In the genomic region with DNA sequence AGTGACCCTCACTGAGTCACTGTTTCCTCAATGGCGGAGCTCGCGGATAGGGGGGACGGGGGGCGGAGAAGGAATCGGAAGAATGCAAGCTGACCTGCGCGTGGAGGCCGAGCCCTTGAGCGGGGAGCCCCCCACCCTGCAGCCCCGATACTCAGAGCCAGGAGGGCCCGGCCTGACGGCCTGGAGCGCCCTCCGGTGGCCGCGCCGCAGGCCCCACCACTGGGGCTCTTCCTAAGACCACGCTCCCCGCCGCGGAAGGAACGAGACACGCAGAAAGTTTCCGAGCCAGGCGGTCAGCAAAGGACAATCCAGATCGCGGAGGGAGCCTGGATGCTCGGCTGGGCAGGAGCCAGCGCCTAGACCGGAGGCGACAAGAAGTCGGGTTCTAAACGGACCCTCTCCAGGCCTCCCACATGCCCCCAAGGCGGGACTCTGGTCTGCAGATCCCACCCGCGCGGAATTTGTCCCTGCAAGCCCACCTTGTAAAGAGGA, we compare ENCODE assay signal across 8 mouse cellular contexts. TPM values are rescaled to one million over a fixed set of nuclear protein-coding genes. Genes with fewer than 3 reads are reported as not detected.
DNase-seq lines count a peak whose midpoint lies in the region; ATAC-seq and TF ChIP-seq lines count a peak whose summit lies in the region.

No protein-coding gene starts in this region.

- 0 out of 2 replicates have a peak, but pooled peaks have one; percentile 29 for TF ChIP-seq EP300 in heart, postnatal 0 days (IDR thresholded peaks at IDR 0.05; ENCODE audit: low read depth)
- TF ChIP-seq EP300 in liver, postnatal 0 days (IDR thresholded peaks at IDR 0.05; ENCODE audit: low read depth), result no peak
- no peak for TF ChIP-seq EP300 in stomach, postnatal 0 days (optimal IDR thresholded peaks at IDR 0.05)

- H3K4me2 ChIP-seq in forebrain, embryonic 12.5 days, result peak overlapping the region; percentile 78
- H3K4me2 ChIP-seq in heart, postnatal 0 days (ENCODE audit: low read depth, low read length), result peak overlapping the region; percentile 90
- H3K4me2 ChIP-seq in liver, postnatal 0 days (ENCODE audit: low read depth, low read length), result peak overlapping the region; percentile 86
- H3K4me2 ChIP-seq in neural tube, embryonic 13.5 days, result peak overlapping the region; percentile 85
- peak overlapping the region; percentile 99 for H3K4me2 ChIP-seq in stomach, postnatal 0 days (replicated peaks; ENCODE audit: low read depth)

- ATAC-seq in CD4-positive, CD25-positive, alpha-beta regulatory T cell, adult 4 months, result peak; percentile 25
- ATAC-seq in forebrain, embryonic 12.5 days (ENCODE audit: low FRiP score), result peak; percentile 85
- peak; percentile 82 for ATAC-seq in heart, postnatal 0 days (ENCODE audit: insufficient read depth, low read depth)
- peak; percentile 62 for ATAC-seq in liver, postnatal 0 days
- ATAC-seq in neural tube, embryonic 13.5 days (ENCODE audit: low read depth), result peak; percentile 92
- peak; percentile 79 for ATAC-seq in stomach, postnatal 0 days (ENCODE audit: low FRiP score, low TSS enrichment)

- peak; percentile 71 for DNase-seq in c-Kit-positive CD71-positive TER-119-positive erythroid progenitor cells, embryonic 14.5 days (ENCODE audit: low spot score)
- peak; percentile 83 for DNase-seq in heart, postnatal 0 days (ENCODE audit: low spot score)
- peak; percentile 74 for DNase-seq in layer of hippocampus, adult 11-12 months (ENCODE audit: low spot score)
- DNase-seq in liver, postnatal 0 days, result peak; percentile 84
- DNase-seq in stomach, postnatal 0 days (ENCODE audit: low spot score), result peak; percentile 78

- no peaks in the 10 kb centered on the region for H3K9me3 ChIP-seq in forebrain, embryonic 12.5 days
- H3K9me3 ChIP-seq in heart, postnatal 0 days (replicated peaks; ENCODE audit: control insufficient read depth, low read length), result no peaks in the 10 kb centered on the region
- no peaks in the 10 kb centered on the region for H3K9me3 ChIP-seq in liver, postnatal 0 days (ENCODE audit: low read length)
- no peaks in the 10 kb centered on the region for H3K9me3 ChIP-seq in neural tube, embryonic 13.5 days
- H3K9me3 ChIP-seq in stomach, postnatal 0 days (ENCODE audit: control insufficient read depth, low read length), result no peaks in the 10 kb centered on the region

- H3K27ac ChIP-seq in forebrain, embryonic 12.5 days, result peak overlapping the region; percentile 94
- peak overlapping the region; percentile 89 for H3K27ac ChIP-seq in heart, postnatal 0 days (ENCODE audit: low read depth)
- H3K27ac ChIP-seq in liver, postnatal 0 days (ENCODE audit: low read depth), result peak overlapping the region; percentile 96
- peak overlapping the region; percentile 95 for H3K27ac ChIP-seq in neural tube, embryonic 13.5 days (replicated peaks)
- H3K27ac ChIP-seq in stomach, postnatal 0 days (replicated peaks), result peak overlapping the region; percentile 82

- H3K4me3 ChIP-seq in forebrain, embryonic 12.5 days (replicated peaks), result peak overlapping the region; percentile 84
- H3K4me3 ChIP-seq in heart, postnatal 0 days (ENCODE audit: low read depth, low read length), result peak overlapping the region; percentile 67
- peak overlapping the region; percentile 89 for H3K4me3 ChIP-seq in liver, postnatal 0 days (ENCODE audit: low read depth, low read length)
- H3K4me3 ChIP-seq in neural tube, embryonic 13.5 days, result peak overlapping the region; percentile 95
- peak overlapping the region; percentile 77 for H3K4me3 ChIP-seq in stomach, postnatal 0 days (ENCODE audit: low read depth, low read length)

- peak; percentile 76 for TF ChIP-seq CTCF in heart, postnatal 0 days (IDR thresholded peaks at IDR 0.05; ENCODE audit: low read depth)
- peak; percentile 97 for TF ChIP-seq CTCF in liver, postnatal 0 days (IDR thresholded peaks at IDR 0.05; ENCODE audit: low read depth)
- peak; percentile 90 for TF ChIP-seq CTCF in stomach, postnatal 0 days (IDR thresholded peaks at IDR 0.05; ENCODE audit: low read depth)

- no peaks in the 10 kb centered on the region for H3K36me3 ChIP-seq in forebrain, embryonic 12.5 days (replicated peaks)
- H3K36me3 ChIP-seq in heart, postnatal 0 days (replicated peaks; ENCODE audit: control insufficient read depth, insufficient read depth, low read length), result no peaks in the 10 kb centered on the region
- H3K36me3 ChIP-seq in liver, postnatal 0 days (replicated peaks; ENCODE audit: insufficient read depth, low read length), result no peaks in the 10 kb centered on the region
- H3K36me3 ChIP-seq in neural tube, embryonic 13.5 days, result no peaks in the 10 kb centered on the region
- no peaks in the 10 kb centered on the region for H3K36me3 ChIP-seq in stomach, postnatal 0 days (ENCODE audit: control insufficient read depth, insufficient read depth, low read length)

- WGBS in forebrain, embryonic 12.5 days, result under 1% methylated on average over 35 of the region's 38 CpGs
- WGBS in heart, postnatal 0 days, result under 1% methylated on average over 37 of the region's 38 CpGs
- WGBS in liver, postnatal 0 days (ENCODE audit: insufficient replicate concordance), result under 1% methylated on average over 30 of the region's 38 CpGs
- WGBS in neural tube, embryonic 13.5 days, result under 1% methylated on average over 38 of the region's 38 CpGs
- under 1% methylated on average over 33 of the region's 38 CpGs for WGBS in stomach, postnatal 0 days

- H3K4me1 ChIP-seq in forebrain, embryonic 12.5 days, result peaks cover 30% of the 10 kb centered on the region
- peaks cover 6% of the 10 kb centered on the region; the same call in 1 of the 2 replicates for H3K4me1 ChIP-seq in heart, postnatal 0 days (ENCODE audit: control insufficient read depth, insufficient read depth)
- peaks cover 32% of the 10 kb centered on the region for H3K4me1 ChIP-seq in liver, postnatal 0 days (ENCODE audit: insufficient read depth)
- peaks cover 33% of the 10 kb centered on the region for H3K4me1 ChIP-seq in neural tube, embryonic 13.5 days (replicated peaks)
- H3K4me1 ChIP-seq in stomach, postnatal 0 days (replicated peaks; ENCODE audit: control insufficient read depth, insufficient read depth), result no peaks in the 10 kb centered on the region

- no peaks in the 10 kb centered on the region for H3K27me3 ChIP-seq in forebrain, embryonic 12.5 days
- H3K27me3 ChIP-seq in heart, postnatal 0 days (ENCODE audit: control insufficient read depth, insufficient read depth, low read length), result no peaks in the 10 kb centered on the region
- no peaks in the 10 kb centered on the region for H3K27me3 ChIP-seq in liver, postnatal 0 days (ENCODE audit: insufficient read depth, low read length)
- no peaks in the 10 kb centered on the region for H3K27me3 ChIP-seq in neural tube, embryonic 13.5 days
- H3K27me3 ChIP-seq in stomach, postnatal 0 days (ENCODE audit: control insufficient read depth, insufficient read depth, low read length), result no peaks in the 10 kb centered on the region

- peak overlapping the region; percentile 94 for H3K9ac ChIP-seq in forebrain, embryonic 12.5 days
- peak overlapping the region; percentile 80 for H3K9ac ChIP-seq in heart, postnatal 0 days (replicated peaks; ENCODE audit: low read depth, low read length)
- peak overlapping the region; percentile 90 for H3K9ac ChIP-seq in liver, postnatal 0 days (replicated peaks)
- peak overlapping the region; percentile 94 for H3K9ac ChIP-seq in neural tube, embryonic 13.5 days
- peak overlapping the region; percentile 78 for H3K9ac ChIP-seq in stomach, postnatal 0 days (ENCODE audit: low read length)

RNA-seq across cellular contexts. Expression of a gene that starts 1.4 kb away (rescaled TPM):
- 100 to 1,000 TPM; 119 to 141 TPM for polyA plus RNA-seq in CD4-positive, CD25-positive, alpha-beta regulatory T cell, adult 4 months (2017; shearing (Covaris generic))
- polyA plus RNA-seq in forebrain, embryonic 12.5 days (2016; fragmentation: Nextera tagmentation; extraction: Ambion mirVana), result 34.7 and 38.2 TPM in 2 replicates
- total RNA-seq in heart, postnatal 0 days (2014; rRNA removed; ENCODE audit: low replicate concordance), result 27.9 and 28.7 TPM in 2 replicates
- polyA plus RNA-seq in heart, postnatal 0 days (2015; fragmentation: Nextera tagmentation; extraction: Ambion mirVana), result 29.2 and 31.6 TPM in 2 replicates
- 6.8 and 9.1 TPM in 2 replicates for polyA plus RNA-seq in liver, postnatal 0 days (2015; fragmentation: Nextera tagmentation; extraction: Ambion mirVana)
- polyA plus RNA-seq in neural tube, embryonic 13.5 days (2015; fragmentation: Nextera tagmentation; extraction: Ambion mirVana), result 39.2 and 40.3 TPM in 2 replicates
- polyA plus RNA-seq in stomach, postnatal 0 days (2015; fragmentation: Nextera tagmentation; extraction: Ambion mirVana), result 5.0 and 5.1 TPM in 2 replicates

RNA-seq across cellular contexts. Expression of a gene that starts 10.2 kb away (rescaled TPM):
- 100 to 1,000 TPM; 106 to 112 TPM for polyA plus RNA-seq in CD4-positive, CD25-positive, alpha-beta regulatory T cell, adult 4 months (2017; shearing (Covaris generic))
- polyA plus RNA-seq in forebrain, embryonic 12.5 days (2016; fragmentation: Nextera tagmentation; extraction: Ambion mirVana), result 188 and 196 TPM in 2 replicates
- 26.7 and 45.6 TPM in 2 replicates for total RNA-seq in heart, postnatal 0 days (2014; rRNA removed; ENCODE audit: low replicate concordance)
- polyA plus RNA-seq in heart, postnatal 0 days (2015; fragmentation: Nextera tagmentation; extraction: Ambion mirVana), result 153 and 158 TPM in 2 replicates
- polyA plus RNA-seq in liver, postnatal 0 days (2015; fragmentation: Nextera tagmentation; extraction: Ambion mirVana), result 78.8 and 79.6 TPM in 2 replicates
- 173 and 181 TPM in 2 replicates for polyA plus RNA-seq in neural tube, embryonic 13.5 days (2015; fragmentation: Nextera tagmentation; extraction: Ambion mirVana)
- polyA plus RNA-seq in stomach, postnatal 0 days (2015; fragmentation: Nextera tagmentation; extraction: Ambion mirVana), result 137 TPM in 2 replicates

Comparison
In these comparisons a context has a peak if more than half of its experiments do, and no peak if none do; other contexts are left out.
1. Peak in every context shown above with its lines: DNase-seq, ATAC-seq, H3K4me3 ChIP-seq and H3K27ac ChIP-seq.
2. ATAC-seq: peak in every context shown above with its lines; median percentile 92 in neural tube, embryonic 13.5 days; 85 in forebrain, embryonic 12.5 days; 82 in heart, postnatal 0 days; 79 in stomach, postnatal 0 days; 62 in liver, postnatal 0 days; 25 in CD4-positive, CD25-positive, alpha-beta regulatory T cell, adult 4 months.